Mouse (Mus musculus) CD8-positive naive resting alpha-beta T cell, adult 2 months (primary cell): Measurements from ENCODE around the gene Iqgap2.

ENCODE experiments used
- DNase-seq, 2 experiments: peaks; one replicate each; pipeline ENCODE4 v3.0.0; 2022; ENCODE audit warnings: low read depth in 2 of 2, low spot score in 2 of 2

Gene Iqgap2

GRCm38 (mm10) chr13:95891491-95891925 lies at the start of gene Iqgap2:
Gene Iqgap2, minus strand, starts transcription at chr13:95891922.
- DNase-seq, result no peak

- DNase-seq, result no peak
Observed at GRCm38 (mm10) chr13:95940811-95941210, 49.1 kb upstream of the Iqgap2 start.

GRCm38 (mm10) chr13:95924201-95924621 lies 32.5 kb upstream of the Iqgap2 start:
- no peak for DNase-seq

- DNase-seq, result no peak
Observed at GRCm38 (mm10) chr13:95922626-95923025, 30.9 kb upstream of the Iqgap2 start.

- no peak for DNase-seq
Observed at GRCm38 (mm10) chr13:95918624-95919284, 27.0 kb upstream of the Iqgap2 start.

GRCm38 (mm10) chr13:95913046-95913406 lies 21.3 kb upstream of the Iqgap2 start:
- peak in 1 of 2 experiments; percentile 18 for DNase-seq

GRCm38 (mm10) chr13:95912157-95913045 lies 20.7 kb upstream of the Iqgap2 start:
- no peak for DNase-seq

- no peak for DNase-seq
Observed at GRCm38 (mm10) chr13:95910270-95910669, 18.5 kb upstream of the Iqgap2 start.

- no peak for DNase-seq
Observed at GRCm38 (mm10) chr13:95909244-95909643, 17.5 kb upstream of the Iqgap2 start.

GRCm38 (mm10) chr13:95902696-95903095 lies 11.0 kb upstream of the Iqgap2 start:
- DNase-seq, result no peak

- DNase-seq, result no peak
Observed at GRCm38 (mm10) chr13:95899885-95900650, 8.3 kb upstream of the Iqgap2 start.

- no peak for DNase-seq
Observed at GRCm38 (mm10) chr13:95896501-95896900, 4.8 kb upstream of the Iqgap2 start.

- peak in 1 of 2 experiments; percentile 11 for DNase-seq
Observed at GRCm38 (mm10) chr13:95893166-95893565, 1.4 kb upstream of the Iqgap2 start.

- DNase-seq, result peak in 1 of 2 experiments; percentile 41
Observed at GRCm38 (mm10) chr13:95892611-95893145, 956 bp upstream of the Iqgap2 start.

GRCm38 (mm10) chr13:95891926-95892610 lies 346 bp upstream of the Iqgap2 start:
- DNase-seq, result peak; percentile 88 to 93

GRCm38 (mm10) chr13:95890851-95891471 lies 761 bp downstream of the Iqgap2 start:
- peak; percentile 77 to 83 for DNase-seq

GRCm38 (mm10) chr13:95889981-95890545 lies 1.7 kb downstream of the Iqgap2 start:
- peak in 1 of 2 experiments; percentile 4 for DNase-seq

- DNase-seq, result no peak
Observed at GRCm38 (mm10) chr13:95889366-95889765, 2.4 kb downstream of the Iqgap2 start.

- no peak for DNase-seq
Observed at GRCm38 (mm10) chr13:95888621-95889020, 3.1 kb downstream of the Iqgap2 start.

GRCm38 (mm10) chr13:95888170-95888569 lies 3.6 kb downstream of the Iqgap2 start:
- no peak for DNase-seq
